In genomic region chr1:92113243-92114009, GRCm38 (mm10) we compare ENCODE assay signal across 13 mouse cellular contexts.
DNase-seq lines count a peak whose midpoint lies in the region; ATAC-seq and TF ChIP-seq lines count a peak whose summit lies in the region.
"Had no signal": no experiment of that assay in that cellular context is flagged by ENCODE, and none has a peak within 500 bp of the region (broad histone marks: within the 10 kb centered on the region; RNA-seq: fewer than 3 reads in every experiment).

No protein-coding gene starts in this region.

- H3K9ac ChIP-seq in liver, adult 2 months (ENCODE audit: low read depth, low read length): no peak overlapping the region
- H3K9ac ChIP-seq in liver, embryonic 12.5 days: no peak overlapping the region
- H3K9ac ChIP-seq in heart, embryonic 16.5 days (ENCODE audit: low read length): peak overlapping the region; percentile 27; the same call in 1 of the 2 replicates
- no peak overlapping the region for H3K9ac ChIP-seq in hindbrain, embryonic 13.5 days
- H3K9ac ChIP-seq: forebrain, embryonic 15.5 days; hindbrain, embryonic 15.5 days had no signal

- no peak overlapping the region for H3K4me2 ChIP-seq in liver, embryonic 12.5 days
- H3K4me2 ChIP-seq in heart, embryonic 16.5 days (ENCODE audit: low read depth, low read length): no peak overlapping the region
- no peak overlapping the region for H3K4me2 ChIP-seq in hindbrain, embryonic 13.5 days
- H3K4me2 ChIP-seq: forebrain, embryonic 15.5 days; hindbrain, embryonic 15.5 days; liver, embryonic 11.5 days had no signal

- no peaks in the 10 kb centered on the region for H3K9me3 ChIP-seq in liver, embryonic 12.5 days (replicated peaks)
- H3K9me3 ChIP-seq in heart, embryonic 16.5 days (replicated peaks; ENCODE audit: control insufficient read depth, low read length): no peaks in the 10 kb centered on the region
- H3K9me3 ChIP-seq in hindbrain, embryonic 13.5 days: no peaks in the 10 kb centered on the region
- H3K9me3 ChIP-seq: forebrain, embryonic 15.5 days; hindbrain, embryonic 15.5 days had no signal

- peaks cover 25% of the 10 kb centered on the region for H3K79me2 ChIP-seq in liver, adult 2 months (ENCODE audit: control insufficient read depth, insufficient read depth, low read length)

- ATAC-seq in liver, embryonic 12.5 days: no peak
- ATAC-seq in heart, embryonic 16.5 days (replicated peaks; ENCODE audit: extremely low read depth, insufficient read depth, low FRiP score): no peak
- no peak for ATAC-seq in hindbrain, embryonic 13.5 days (ENCODE audit: low FRiP score)
- ATAC-seq: forebrain, embryonic 15.5 days had no signal

- no peak for TF ChIP-seq POLR2A in liver, adult 2 months (IDR thresholded peaks at IDR 0.05; ENCODE audit: extremely low read depth, insufficient read depth, low read length)
- no peak for TF ChIP-seq POLR2A in small intestine, adult 2 months (IDR thresholded peaks at IDR 0.05; ENCODE audit: low read depth, low read length)

- H3K27ac ChIP-seq in gastrocnemius, adult 2 months: peak overlapping the region; percentile 96
- peak overlapping the region; percentile 46 for H3K27ac ChIP-seq in liver, adult 2 months (replicated peaks; ENCODE audit: insufficient read depth, low read depth, low read length)
- H3K27ac ChIP-seq in liver, embryonic 12.5 days: no peak overlapping the region
- H3K27ac ChIP-seq in heart, embryonic 16.5 days (ENCODE audit: low read length): peak overlapping the region; percentile 52
- peak overlapping the region; percentile 70 for H3K27ac ChIP-seq in small intestine, adult 2 months (ENCODE audit: insufficient read depth, low read depth, low read length)
- H3K27ac ChIP-seq in hindbrain, embryonic 13.5 days: no peak overlapping the region
- H3K27ac ChIP-seq: forebrain, embryonic 15.5 days; hindbrain, embryonic 15.5 days had no signal

- WGBS in liver, adult 2 months: 67% methylated on average over 6 of the region's 6 CpGs
- 67% methylated on average over 6 of the region's 6 CpGs for WGBS in liver, embryonic 12.5 days (ENCODE audit: insufficient replicate concordance)
- 54% methylated on average over 6 of the region's 6 CpGs for WGBS in heart, embryonic 16.5 days
- WGBS in small intestine, adult 2 months: 37% methylated on average over 6 of the region's 6 CpGs
- 82% methylated on average over 6 of the region's 6 CpGs for WGBS in hindbrain, embryonic 13.5 days

- intact Hi-C loops in gastrocnemius, adult 2 months (cut with DNase I): loop anchor here (10.0 kb wide), 1 partner anchor 61 kb away; no protein-coding TSS in a partner anchor

- peak overlapping the region; percentile 74 for H3K4me3 ChIP-seq in gastrocnemius, adult 2 months
- H3K4me3 ChIP-seq in liver, adult 2 months (ENCODE audit: insufficient read depth, low read depth, low read length): no peak overlapping the region
- no peak overlapping the region for H3K4me3 ChIP-seq in liver, embryonic 12.5 days
- no peak overlapping the region for H3K4me3 ChIP-seq in heart, embryonic 16.5 days (ENCODE audit: low read length)
- no peak overlapping the region for H3K4me3 ChIP-seq in small intestine, adult 2 months (ENCODE audit: low read depth, low read length)
- H3K4me3 ChIP-seq in hindbrain, embryonic 13.5 days: no peak overlapping the region
- H3K4me3 ChIP-seq: forebrain, embryonic 15.5 days; hindbrain, embryonic 15.5 days had no signal

- H3K4me1 ChIP-seq in liver, adult 2 months (ENCODE audit: control insufficient read depth, insufficient read depth, low read length): peaks cover 15% of the 10 kb centered on the region
- peaks cover 19% of the 10 kb centered on the region for H3K4me1 ChIP-seq in liver, embryonic 12.5 days
- H3K4me1 ChIP-seq in heart, embryonic 16.5 days (ENCODE audit: control insufficient read depth, insufficient read depth, low read length): peaks cover 40% of the 10 kb centered on the region
- H3K4me1 ChIP-seq in small intestine, adult 2 months (ENCODE audit: control insufficient read depth, insufficient read depth, insufficient read length, low read length): peaks cover 21% of the 10 kb centered on the region; the same call in 1 of the 2 replicates
- H3K4me1 ChIP-seq in hindbrain, embryonic 13.5 days (replicated peaks): peaks cover 21% of the 10 kb centered on the region; the same call in 1 of the 2 replicates

- TF ChIP-seq CTCF in gastrocnemius, adult 2 months (IDR thresholded peaks at IDR 0.05): peak; percentile 10; the same call in 1 of the 2 replicates
- no peak for TF ChIP-seq CTCF in liver, adult 2 months (IDR thresholded peaks at IDR 0.05; ENCODE audit: low read depth, low read length)
- TF ChIP-seq CTCF in small intestine, adult 2 months (IDR thresholded peaks at IDR 0.05; ENCODE audit: extremely low read depth, insufficient read length, insufficient replicate concordance, low read depth, low read length): peak; percentile 54; the same call in 1 of the 2 replicates

- DNase-seq in gastrocnemius, adult 2 months: peak; percentile 46
- DNase-seq in gastrocnemius, adult 8-10 months (ENCODE audit: low spot score in 2 of 2): no peak
- peak; percentile 57 for DNase-seq in liver, adult 2 months (ENCODE audit: extremely low read depth, low read depth, low spot score)
- DNase-seq in cerebellum, adult 9-10 months: no peak
- DNase-seq: cerebellum, postnatal 10 days; thymus, adult 2 months had no signal

- no peaks in the 10 kb centered on the region for H3K27me3 ChIP-seq in liver, adult 2 months (ENCODE audit: control insufficient read depth, insufficient read depth, low read length)
- H3K27me3 ChIP-seq in liver, embryonic 12.5 days (replicated peaks): no peaks in the 10 kb centered on the region
- no peaks in the 10 kb centered on the region for H3K27me3 ChIP-seq in heart, embryonic 16.5 days (ENCODE audit: control insufficient read depth, insufficient read depth, low read length)
- no peaks in the 10 kb centered on the region for H3K27me3 ChIP-seq in small intestine, adult 2 months (ENCODE audit: control insufficient read depth, insufficient read depth, low read length)
- H3K27me3 ChIP-seq in hindbrain, embryonic 13.5 days: no peaks in the 10 kb centered on the region
- H3K27me3 ChIP-seq: forebrain, embryonic 15.5 days; hindbrain, embryonic 15.5 days had no signal

- no peaks in the 10 kb centered on the region for H3K36me3 ChIP-seq in liver, adult 2 months (ENCODE audit: control insufficient read depth, insufficient read depth, low read length)
- no peaks in the 10 kb centered on the region for H3K36me3 ChIP-seq in liver, embryonic 12.5 days
- H3K36me3 ChIP-seq in heart, embryonic 16.5 days (ENCODE audit: control insufficient read depth, insufficient read depth): no peaks in the 10 kb centered on the region
- H3K36me3 ChIP-seq in small intestine, adult 2 months (ENCODE audit: control insufficient read depth, insufficient read depth, low read length): peaks cover 3% of the 10 kb centered on the region; the same call in 1 of the 2 replicates
- no peaks in the 10 kb centered on the region for H3K36me3 ChIP-seq in hindbrain, embryonic 13.5 days
- H3K36me3 ChIP-seq: forebrain, embryonic 15.5 days; hindbrain, embryonic 15.5 days had no signal

Comparison
In these comparisons a context has a peak if more than half of its experiments do, and no peak if none do; other contexts are left out.
1. DNase-seq: peak in gastrocnemius, adult 2 months (single experiment) and liver, adult 2 months (single experiment); none in gastrocnemius, adult 8-10 months (0 of 2) and cerebellum, adult 9-10 months (single experiment).
2. H3K27ac ChIP-seq: peak in gastrocnemius, adult 2 months (single experiment), liver, adult 2 months (single experiment), heart, embryonic 16.5 days (single experiment) and small intestine, adult 2 months (single experiment); none in liver, embryonic 12.5 days (single experiment) and hindbrain, embryonic 13.5 days (single experiment).